Mouse (Mus musculus) myocyte (in vitro differentiated cells): ENCODE measurements at regions not wholly inside any gene's neighbourhood (a gene's known extent, or its start where the extent isn't known, plus 50 kb on each side); places are given as distances from the start of the nearest gene placed in this dataset.

Experiments
- CEBPB ChIP-seq: IDR thresholded peaks from 2 replicates; pipeline ENCODE4 v1.6.1; 2011; ENCODE audit warnings: mild to moderate bottlenecking, moderate library complexity; ENCODE audit not compliant: poor library complexity, insufficient read depth, severe bottlenecking
- E2F4 ChIP-seq: IDR thresholded peaks from one replicate; pipeline ENCODE4 v1.6.1; 2011; ENCODE audit warnings: mild to moderate bottlenecking, control low read depth, moderate library complexity; ENCODE audit not compliant: insufficient read depth
- MAX ChIP-seq: IDR thresholded peaks from one replicate; pipeline ENCODE4 v1.6.1; 2011; ENCODE audit warnings: low read depth, mild to moderate bottlenecking, control low read depth
- POLR2A ChIP-seq: IDR thresholded peaks from one replicate; pipeline ENCODE4 v1.6.1; 2011; ENCODE audit warnings: low read depth, mild to moderate bottlenecking, control low read depth, moderate library complexity; ENCODE audit not compliant: insufficient read length
- POLR2AphosphoS2 ChIP-seq: IDR thresholded peaks from one replicate; pipeline ENCODE4 v1.6.1; 2011; ENCODE audit warnings: low read depth, control low read depth; ENCODE audit not compliant: insufficient read length
- TCF12 ChIP-seq: IDR thresholded peaks from one replicate; pipeline ENCODE4 v1.6.1; 2011; ENCODE audit warnings: mild to moderate bottlenecking, control low read depth; ENCODE audit not compliant: poor library complexity, insufficient read depth, severe bottlenecking
- USF1 ChIP-seq: IDR thresholded peaks from one replicate; pipeline ENCODE4 v1.6.1; 2011; ENCODE audit warnings: low read depth, mild to moderate bottlenecking, control low read depth, moderate library complexity

DNA sequence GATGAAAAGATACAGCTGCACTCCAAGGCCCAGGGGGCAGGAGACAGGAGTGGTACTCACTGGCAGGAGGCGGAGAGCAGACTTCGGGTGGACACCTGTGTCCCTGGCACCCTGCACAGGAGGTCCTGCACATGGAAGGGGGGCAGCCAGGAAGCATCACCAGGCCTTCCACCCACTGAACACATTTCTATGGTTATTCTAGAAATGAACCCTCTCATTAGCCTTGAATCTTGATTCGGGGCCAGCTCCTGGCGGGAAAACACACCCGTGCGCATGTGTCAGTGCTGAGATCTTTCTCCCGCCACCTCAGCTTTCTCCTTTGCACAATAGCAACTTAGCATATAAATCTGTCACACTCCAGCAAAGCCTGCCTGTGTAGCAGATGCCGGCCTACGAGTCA, 58.3 kb upstream of the 2410004P03Rik start:
- TF ChIP-seq USF1 (no peak), POLR2A (no peak), TCF12 (no peak), E2F4 (no peak), MAX (no peak), POLR2AphosphoS2 (no peak), CEBPB (no peak)
